Mouse (Mus musculus) stomach, embryonic 16.5 days (tissue): ENCODE data around the gene Ttc23. TPM values are rescaled to one million over a fixed set of nuclear protein-coding genes. Genes with fewer than 3 reads are reported as not detected.

Experiments used
- ATAC-seq: fragments of 200-750 bp; cut with Nextera tagmentation; 2 replicates; pipeline ENCODE4 v1.8.0; 2017; ENCODE audit warnings: moderate number of reproducible peaks, moderate TSS enrichment; ENCODE audit not compliant: insufficient read depth, low FRiP score
- H3K27ac ChIP-seq: fragments of 300-500 bp; sonication (generic); 2 replicates; pipeline ENCODE4 v1.5.1; 2014; ENCODE audit warnings: low read length
- H3K27me3 ChIP-seq: fragments of 300-500 bp; sonication (generic); 2 replicates; pipeline ENCODE4 v1.6.1; 2014; ENCODE audit warnings: low read length, control low read depth, mixed read lengths; ENCODE audit not compliant: control insufficient read depth, insufficient read depth
- H3K36me3 ChIP-seq: fragments of 300-500 bp; sonication (generic); 2 replicates; pipeline ENCODE4 v1.6.1; 2014; ENCODE audit warnings: low read length; ENCODE audit not compliant: control insufficient read depth, insufficient read depth
- H3K4me1 ChIP-seq: fragments of 300-500 bp; sonication (generic); 2 replicates; pipeline ENCODE4 v1.6.1; 2014; ENCODE audit warnings: low read length, control low read depth, mixed read lengths; ENCODE audit not compliant: control insufficient read depth, insufficient read depth
- H3K4me2 ChIP-seq: fragments of 300-500 bp; sonication (generic); 2 replicates; pipeline ENCODE4 v1.6.1; 2014; ENCODE audit warnings: low read depth, low read length, mixed read lengths
- H3K4me3 ChIP-seq: fragments of 300-500 bp; sonication (generic); replicated peaks from 2 replicates; pipeline ENCODE4 v1.5.1; 2014; ENCODE audit warnings: mild to moderate bottlenecking, low read length
- H3K9ac ChIP-seq: fragments of 300-500 bp; sonication (generic); 2 replicates; pipeline ENCODE4 v1.6.1; 2014; ENCODE audit warnings: low read length
- H3K9me3 ChIP-seq: fragments of 300-500 bp; sonication (generic); replicated peaks from 2 replicates; pipeline ENCODE4 v1.6.1; 2016; ENCODE audit warnings: low read length, control low read depth; ENCODE audit not compliant: control insufficient read depth
- WGBS: fragments of 180-500 bp; shearing (Covaris S2); extraction: QIAGEN DNeasy Blood & Tissue Kit; methylation state at CpG from one replicate; pipeline ENCODE4 v1.1.7; 2014; 5-methylcytosine and 5-hydroxymethylcytosine counted together
- polyA plus RNA-seq: library from polyadenylated mRNA; unstranded; fragments of >200 nt; fragmentation: Nextera tagmentation; extraction: Ambion mirVana; gene quantifications from 2 replicates; pipeline ENCODE4 v1.2.1, GENCODE M21; 2015

The Ttc23 gene
- polyA plus RNA-seq, 1 experiment from 2014 or later: 29.8 TPM

DNA sequence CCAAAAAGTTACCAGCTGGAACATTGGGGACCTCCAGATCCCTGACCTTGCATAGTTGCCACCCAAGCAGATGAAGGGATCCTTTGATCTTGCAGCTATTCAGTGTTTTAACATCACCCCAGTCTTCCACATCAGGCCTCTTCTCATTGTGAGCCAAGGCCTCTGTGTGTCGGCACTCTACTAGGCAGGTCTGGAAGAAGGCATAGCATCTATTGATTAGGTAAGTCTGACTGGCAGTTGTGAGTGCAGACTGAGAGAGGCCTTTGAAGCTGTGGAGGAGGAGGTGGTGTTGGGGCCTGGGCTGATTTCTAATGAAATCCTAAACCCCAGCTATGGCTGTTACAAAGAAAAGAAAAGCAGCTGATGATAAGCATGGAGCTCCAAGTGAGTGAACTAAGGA is 8.0 kb downstream of the Ttc23 start:
- ATAC-seq: peak; percentile 74; the same call in 1 of the 2 replicates
- H3K4me3 ChIP-seq: no peak overlapping the region
- H3K27me3 ChIP-seq: no peaks in the 10 kb centered on the region
- peaks cover 10% of the 10 kb centered on the region; the same call in 1 of the 2 replicates for H3K4me1 ChIP-seq
- H3K27ac ChIP-seq: peak overlapping the region; percentile 46; the same call in 1 of the 2 replicates
- 0 out of 2 replicates have a peak overlapping the region, but pooled peaks have one; percentile 7 for H3K9ac ChIP-seq
- 0 out of 2 replicates have a peak, but pooled peaks cover 2% of the 10 kb centered on the region for H3K9me3 ChIP-seq
- no peak overlapping the region for H3K4me2 ChIP-seq
- no peaks in the 10 kb centered on the region for H3K36me3 ChIP-seq
- 26% methylated on average over 1 of the region's 1 CpGs for WGBS

DNA sequence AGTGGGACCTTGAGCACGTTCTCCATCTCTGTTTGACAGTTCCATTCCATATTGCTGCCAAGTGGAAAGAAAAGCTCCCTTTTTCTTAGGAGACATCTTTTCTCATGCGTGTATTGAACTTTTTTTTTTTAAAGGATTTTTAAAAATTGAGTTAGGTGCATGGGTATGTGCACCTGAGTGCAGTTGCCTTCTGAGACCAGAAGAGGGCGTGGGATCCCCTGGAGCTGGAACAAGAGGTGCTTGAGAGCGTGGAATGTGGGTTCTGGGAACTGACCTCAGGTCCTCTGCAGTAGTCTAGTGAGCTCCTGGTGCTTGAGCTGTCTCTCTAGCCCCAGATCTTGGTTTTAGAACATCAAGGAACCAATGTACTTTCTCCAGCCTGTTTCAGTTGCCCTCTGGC is 10.9 kb downstream of the Ttc23 start:
- Histone ChIP-seq H3K9me3 (0 out of 2 replicates have a peak, but pooled peaks cover 2% of the 10 kb centered on the region), H3K27ac (no peak overlapping the region), H3K9ac (no peak overlapping the region), H3K36me3 (no peaks in the 10 kb centered on the region), H3K4me1 (peaks cover 10% of the 10 kb centered on the region; the same call in 1 of the 2 replicates), H3K4me2 (no peak overlapping the region), H3K4me3 (no peak overlapping the region), H3K27me3 (no peaks in the 10 kb centered on the region)
- no peak for ATAC-seq
- WGBS: 85% methylated on average over 4 of the region's 4 CpGs

DNA sequence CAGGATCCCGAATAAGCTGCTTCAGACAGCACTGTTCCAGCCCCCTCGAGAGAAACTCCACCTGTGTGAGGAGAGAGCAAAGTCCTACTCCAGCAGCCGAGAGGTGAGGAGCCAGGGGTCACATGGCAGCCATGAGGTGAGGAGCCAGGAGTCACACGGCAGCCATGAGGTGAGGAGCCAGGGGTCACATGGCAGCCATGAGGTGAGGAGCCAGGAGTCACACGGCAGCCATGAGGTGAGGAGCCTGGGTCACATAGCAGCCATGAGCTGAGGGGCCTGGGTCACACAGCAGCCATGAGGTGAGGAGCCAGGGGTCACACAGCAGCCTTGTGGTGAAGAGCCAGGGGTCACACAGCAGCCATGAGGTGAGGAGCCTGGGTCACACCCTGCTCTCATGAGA is 15.2 kb downstream of the Ttc23 start:
- Histone ChIP-seq H3K9me3 (0 out of 2 replicates have a peak, but pooled peaks cover 2% of the 10 kb centered on the region), H3K9ac (no peak overlapping the region), H3K27me3 (no peaks in the 10 kb centered on the region), H3K4me1 (no peaks in the 10 kb centered on the region; the same call in 1 of the 2 replicates), H3K27ac (no peak overlapping the region), H3K4me3 (no peak overlapping the region), H3K36me3 (0 out of 2 replicates have a peak, but pooled peaks cover 4% of the 10 kb centered on the region), H3K4me2 (no peak overlapping the region)
- no peak for ATAC-seq
- WGBS: 72% methylated on average over 5 of the region's 5 CpGs

DNA sequence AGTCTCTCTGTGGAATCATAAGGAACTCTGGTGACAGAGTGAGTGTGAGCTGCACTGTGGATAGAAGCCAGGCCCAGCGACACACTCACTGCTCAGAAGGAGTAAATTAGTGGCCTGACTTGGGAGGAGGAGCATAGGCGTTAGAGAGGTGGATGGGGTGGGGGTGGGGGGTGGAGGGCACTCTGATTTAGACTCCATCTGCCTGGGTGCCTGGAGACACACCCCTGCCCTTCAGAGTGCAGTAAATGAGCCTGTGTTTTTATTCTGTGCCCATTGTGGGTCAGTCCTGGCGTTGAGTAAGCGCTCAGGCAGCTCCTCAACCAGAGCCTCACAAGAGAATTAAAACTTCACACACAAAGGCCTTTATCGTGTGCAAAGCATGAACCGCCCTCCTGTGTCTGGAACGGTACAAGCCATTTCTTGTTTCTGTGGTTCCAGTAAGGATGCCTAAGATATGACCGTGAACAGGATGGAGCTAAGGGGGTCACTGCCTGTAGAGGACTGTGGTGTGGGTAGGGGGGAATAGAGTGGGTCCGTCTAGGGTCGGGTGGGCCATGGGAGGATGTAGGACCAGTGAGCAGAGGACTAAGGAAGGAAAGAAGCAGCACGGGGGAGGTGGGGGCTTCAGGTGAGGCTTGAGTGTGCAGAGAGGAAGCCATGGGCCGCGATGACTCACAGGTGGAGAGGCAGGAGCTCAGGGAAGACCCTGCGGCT is 16.9 kb downstream of the Ttc23 start:
- peak overlapping the region; percentile 57 for H3K27ac ChIP-seq
- H3K4me1 ChIP-seq: no peaks in the 10 kb centered on the region; the same call in 1 of the 2 replicates
- H3K27me3 ChIP-seq: no peaks in the 10 kb centered on the region
- H3K4me2 ChIP-seq: no peak overlapping the region
- 73% methylated on average over 14 of the region's 14 CpGs for WGBS
- peak; percentile 59 for ATAC-seq
- no peak overlapping the region for H3K4me3 ChIP-seq
- no peak overlapping the region for H3K9ac ChIP-seq
- H3K36me3 ChIP-seq: 0 out of 2 replicates have a peak, but pooled peaks cover 4% of the 10 kb centered on the region
- H3K9me3 ChIP-seq: no peaks in the 10 kb centered on the region

DNA sequence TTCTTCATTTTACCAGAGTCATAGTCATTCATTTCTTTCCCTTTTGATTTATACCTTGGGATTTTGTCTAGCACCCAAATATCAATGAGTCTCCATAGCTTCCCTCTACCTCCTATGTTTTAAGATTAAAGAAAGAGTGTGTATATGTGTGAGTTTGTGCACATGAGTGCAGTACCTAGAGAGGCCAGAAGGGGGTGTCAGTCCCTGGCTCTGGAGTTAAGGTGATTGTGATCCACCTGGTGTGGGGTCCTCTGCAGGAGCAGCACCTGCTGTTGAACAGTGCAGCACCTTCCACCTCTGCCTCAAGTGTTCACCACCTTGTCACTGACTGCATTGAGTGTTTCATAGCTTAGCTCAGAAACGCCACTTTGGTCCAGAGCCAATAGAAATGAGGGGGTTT is 23.8 kb downstream of the Ttc23 start:
- H3K27ac ChIP-seq: no peak overlapping the region
- H3K36me3 ChIP-seq: peaks cover 6% of the 10 kb centered on the region
- H3K4me2 ChIP-seq: no peak overlapping the region
- no peak for ATAC-seq
- H3K9ac ChIP-seq: no peak overlapping the region
- no peak overlapping the region for H3K4me3 ChIP-seq
- WGBS: 90% methylated on average over 1 of the region's 1 CpGs
- H3K27me3 ChIP-seq: no peaks in the 10 kb centered on the region
- H3K4me1 ChIP-seq: no peaks in the 10 kb centered on the region
- H3K9me3 ChIP-seq: no peaks in the 10 kb centered on the region

DNA sequence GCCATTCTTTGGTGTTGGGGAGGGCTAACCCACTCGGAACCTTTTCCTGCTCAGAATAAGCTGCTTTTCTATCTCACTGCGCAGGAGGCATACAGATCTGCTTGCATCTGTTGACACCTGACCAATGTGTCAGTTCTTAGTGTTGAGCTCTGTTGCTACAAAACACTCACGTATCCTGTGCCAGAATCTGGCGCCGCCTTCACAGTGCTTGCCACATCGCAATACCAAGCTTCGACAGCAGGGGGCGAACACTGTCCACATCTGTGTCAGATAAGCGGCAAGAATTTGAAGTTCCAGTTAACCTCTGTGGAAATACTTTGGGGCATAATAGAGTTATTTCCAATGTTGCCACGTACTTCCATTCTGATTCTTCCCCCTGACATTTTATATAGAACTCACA is 25.4 kb downstream of the Ttc23 start:
- no peak overlapping the region for H3K4me3 ChIP-seq
- 8% methylated on average over 10 of the region's 10 CpGs for WGBS
- peaks cover 6% of the 10 kb centered on the region for H3K36me3 ChIP-seq
- no peaks in the 10 kb centered on the region for H3K4me1 ChIP-seq
- ATAC-seq: peak; percentile 68; the same call in 1 of the 2 replicates
- no peaks in the 10 kb centered on the region for H3K9me3 ChIP-seq
- H3K4me2 ChIP-seq: no peak overlapping the region
- H3K9ac ChIP-seq: no peak overlapping the region
- no peaks in the 10 kb centered on the region for H3K27me3 ChIP-seq
- no peak overlapping the region for H3K27ac ChIP-seq

GRCm38 (mm10) chr7:67673656-67674055 is 26.4 kb downstream of the Ttc23 start:
- H3K27ac ChIP-seq: no peak overlapping the region
- no peak for ATAC-seq
- no peak overlapping the region for H3K4me3 ChIP-seq
- peaks cover 6% of the 10 kb centered on the region for H3K36me3 ChIP-seq
- no peaks in the 10 kb centered on the region for H3K4me1 ChIP-seq
- WGBS: 77% methylated on average over 5 of the region's 5 CpGs
- no peak overlapping the region for H3K9ac ChIP-seq
- no peaks in the 10 kb centered on the region for H3K9me3 ChIP-seq
- H3K4me2 ChIP-seq: no peak overlapping the region
- no peaks in the 10 kb centered on the region for H3K27me3 ChIP-seq

- no peaks in the 10 kb centered on the region; the same call in 1 of the 2 replicates for H3K4me1 ChIP-seq
- peak; percentile 61 for ATAC-seq
- 62% methylated on average over 16 of the region's 16 CpGs for WGBS
- H3K9me3 ChIP-seq: no peaks in the 10 kb centered on the region
- H3K9ac ChIP-seq: no peak overlapping the region
- no peak overlapping the region for H3K4me2 ChIP-seq
- peak overlapping the region; percentile 55 for H3K27ac ChIP-seq
- no peaks in the 10 kb centered on the region for H3K27me3 ChIP-seq
- no peaks in the 10 kb centered on the region for H3K36me3 ChIP-seq
- H3K4me3 ChIP-seq: no peak overlapping the region
These were observed 31.8 kb downstream of the Ttc23 start for GRCm38 (mm10) chr7:67678878-67679499.

- no peak overlapping the region for H3K4me2 ChIP-seq
- peaks cover 7% of the 10 kb centered on the region for H3K36me3 ChIP-seq
- no peaks in the 10 kb centered on the region; the same call in 1 of the 2 replicates for H3K4me1 ChIP-seq
- peak; percentile 31; the same call in 1 of the 2 replicates for ATAC-seq
- H3K27ac ChIP-seq: no peak overlapping the region
- H3K9ac ChIP-seq: no peak overlapping the region
- no peaks in the 10 kb centered on the region for H3K9me3 ChIP-seq
- no peaks in the 10 kb centered on the region for H3K27me3 ChIP-seq
- 59% methylated on average over 9 of the region's 9 CpGs for WGBS
- H3K4me3 ChIP-seq: no peak overlapping the region
These were observed 33.9 kb downstream of the Ttc23 start for GRCm38 (mm10) chr7:67681078-67681477.
